Mouse (Mus musculus) liver, adult 2 months (tissue): ENCODE measurements around the gene Stox2. TPM values are rescaled to one million over a fixed set of nuclear protein-coding genes. Genes with fewer than 3 reads are reported as not detected.

Experiments used
- DNase-seq: peaks from one replicate; pipeline ENCODE4 v3.0.0-alpha.2; 2011; ENCODE audit warnings: low read depth, low spot score; ENCODE audit errors: extremely low read depth
- H3K27ac ChIP-seq: fragments of 200-500 bp; replicated peaks from 2 replicates; pipeline ENCODE4 v1.5.1; 2012; ENCODE audit warnings: low read depth, mild to moderate bottlenecking, control low read depth, inconsistent platforms, low read length; ENCODE audit not compliant: insufficient read depth
- H3K27me3 ChIP-seq: fragments of 200-500 bp; 2 replicates; pipeline ENCODE4 v1.6.1; 2012; ENCODE audit warnings: mild to moderate bottlenecking, moderate library complexity, low read length, inconsistent platforms; ENCODE audit not compliant: control insufficient read depth, insufficient read depth
- H3K36me3 ChIP-seq: fragments of 200-500 bp; 2 replicates; pipeline ENCODE4 v1.6.1; 2012; ENCODE audit warnings: low read length, inconsistent platforms; ENCODE audit not compliant: control insufficient read depth, insufficient read depth
- H3K4me1 ChIP-seq: fragments of 200-500 bp; 2 replicates; pipeline ENCODE4 v1.6.1; 2011; ENCODE audit warnings: low read length; ENCODE audit not compliant: control insufficient read depth, insufficient read depth
- H3K4me3 ChIP-seq: fragments of 200-500 bp; 2 replicates; pipeline ENCODE4 v1.5.1; 2011; ENCODE audit warnings: low read depth, mild to moderate bottlenecking, control low read depth, low read length, moderate library complexity; ENCODE audit not compliant: insufficient read depth
- H3K79me2 ChIP-seq: fragments of 200-500 bp; 2 replicates; pipeline ENCODE4 v1.6.1; 2012; ENCODE audit warnings: inconsistent platforms, mild to moderate bottlenecking, low read length, moderate library complexity; ENCODE audit not compliant: control insufficient read depth, insufficient read depth
- H3K9ac ChIP-seq: fragments of 200-500 bp; 2 replicates; pipeline ENCODE4 v1.6.1; 2012; ENCODE audit warnings: low read depth, mild to moderate bottlenecking, control low read depth, inconsistent platforms, low read length
- CTCF ChIP-seq: fragments of 200-500 bp; IDR thresholded peaks from 2 replicates; pipeline ENCODE4 v1.5.1; 2011; ENCODE audit warnings: low read depth, low read length, control low read depth
- POLR2A ChIP-seq: fragments of 200-500 bp; IDR thresholded peaks from 2 replicates; pipeline ENCODE4 v1.6.1; 2011; ENCODE audit warnings: low read length, control low read depth; ENCODE audit not compliant: insufficient read depth; ENCODE audit errors: extremely low read depth
- WGBS: fragments of 180-500 bp; shearing (Covaris S2); methylation state at CpG from one replicate; pipeline ENCODE4 v1.1.7; 2018; 5-methylcytosine and 5-hydroxymethylcytosine counted together
- polyA plus RNA-seq: library from polyadenylated mRNA; depleted of rRNA; stranded (reverse); fragments of >200 nt; gene quantifications from 2 replicates; pipeline ENCODE4 v1.2.3, GENCODE M21; 2012
- total RNA-seq: library from RNA; depleted of rRNA; stranded (reverse); fragments of >200 nt; gene quantifications from 2 replicates; pipeline ENCODE4 v1.2.3, GENCODE M21; 2014

Gene Stox2
- total and polyA plus RNA-seq, 2 experiments: 0.26 to 1.0 TPM

- H3K79me2 ChIP-seq: no peaks in the 10 kb centered on the region
- no peak overlapping the region for H3K4me3 ChIP-seq
- TF ChIP-seq CTCF (no peak), POLR2A (no peak)
- WGBS: 89% methylated on average over 10 of the region's 10 CpGs
- no peaks in the 10 kb centered on the region for H3K36me3 ChIP-seq
- no peak for DNase-seq
- H3K27me3 ChIP-seq: no peaks in the 10 kb centered on the region
- H3K27ac ChIP-seq: no peak overlapping the region
- H3K4me1 ChIP-seq: no peaks in the 10 kb centered on the region
- no peak overlapping the region for H3K9ac ChIP-seq
These were observed 225.0 kb downstream of the Stox2 start for GRCm38 (mm10) chr8:47221191-47221590.

GRCm38 (mm10) chr8:47220390-47220789 is 225.8 kb downstream of the Stox2 start:
- WGBS: 95% methylated on average over 5 of the region's 5 CpGs
- Histone ChIP-seq H3K4me1 (no peaks in the 10 kb centered on the region), H3K36me3 (no peaks in the 10 kb centered on the region), H3K4me3 (no peak overlapping the region), H3K27ac (no peak overlapping the region), H3K79me2 (no peaks in the 10 kb centered on the region), H3K27me3 (no peaks in the 10 kb centered on the region), H3K9ac (no peak overlapping the region)
- TF ChIP-seq POLR2A: no peak
- TF ChIP-seq CTCF: no peak
- no peak for DNase-seq

- H3K36me3 ChIP-seq: no peaks in the 10 kb centered on the region
- no peak overlapping the region for H3K9ac ChIP-seq
- DNase-seq: no peak
- H3K27me3 ChIP-seq: no peaks in the 10 kb centered on the region
- WGBS: 65% methylated on average over 6 of the region's 6 CpGs
- TF ChIP-seq POLR2A (no peak), CTCF (no peak)
- H3K27ac ChIP-seq: no peak overlapping the region
- no peak overlapping the region for H3K4me3 ChIP-seq
- no peaks in the 10 kb centered on the region for H3K4me1 ChIP-seq
- H3K79me2 ChIP-seq: no peaks in the 10 kb centered on the region
These were observed 227.6 kb downstream of the Stox2 start for GRCm38 (mm10) chr8:47218536-47218935.

- Histone ChIP-seq H3K27me3 (no peaks in the 10 kb centered on the region), H3K27ac (no peak overlapping the region), H3K4me1 (no peaks in the 10 kb centered on the region), H3K4me3 (no peak overlapping the region), H3K9ac (no peak overlapping the region), H3K36me3 (no peaks in the 10 kb centered on the region), H3K79me2 (no peaks in the 10 kb centered on the region)
- WGBS: 68% methylated on average over 8 of the region's 8 CpGs
- no peak for DNase-seq
- TF ChIP-seq POLR2A (no peak), CTCF (no peak)
These were observed 228.1 kb downstream of the Stox2 start for GRCm38 (mm10) chr8:47218021-47218420.

- Histone ChIP-seq H3K4me3 (no peak overlapping the region), H3K9ac (no peak overlapping the region), H3K4me1 (no peaks in the 10 kb centered on the region), H3K79me2 (no peaks in the 10 kb centered on the region), H3K27ac (no peak overlapping the region), H3K27me3 (no peaks in the 10 kb centered on the region), H3K36me3 (no peaks in the 10 kb centered on the region)
- no peak for DNase-seq
- 96% methylated on average over 9 of the region's 9 CpGs for WGBS
- TF ChIP-seq POLR2A (no peak), CTCF (no peak)
These were observed 234.0 kb downstream of the Stox2 start for GRCm38 (mm10) chr8:47212124-47212523.

GRCm38 (mm10) chr8:47211226-47211625 is 234.9 kb downstream of the Stox2 start:
- no peaks in the 10 kb centered on the region for H3K27me3 ChIP-seq
- H3K9ac ChIP-seq: no peak overlapping the region
- 89% methylated on average over 9 of the region's 9 CpGs for WGBS
- no peak for DNase-seq
- no peak overlapping the region for H3K4me3 ChIP-seq
- H3K4me1 ChIP-seq: no peaks in the 10 kb centered on the region
- TF ChIP-seq POLR2A (no peak), CTCF (no peak)
- no peak overlapping the region for H3K27ac ChIP-seq
- no peaks in the 10 kb centered on the region for H3K36me3 ChIP-seq
- H3K79me2 ChIP-seq: no peaks in the 10 kb centered on the region
